Mouse (Mus musculus): Measurements from ENCODE around the gene Cfap73.

- no peak for TF ChIP-seq POLR2A (IDR thresholded peaks at IDR 0.05; ENCODE audit: insufficient read depth, low read length)
- TF ChIP-seq CTCF (IDR thresholded peaks at IDR 0.05; ENCODE audit: low read depth, low read length): no peak
These were observed 24.7 kb downstream of the Cfap73 start for GRCm38 (mm10) chr5:120609246-120609775.
